Mouse (Mus musculus): ENCODE data around the gene Ptpre.

Ptpre gene

DNA sequence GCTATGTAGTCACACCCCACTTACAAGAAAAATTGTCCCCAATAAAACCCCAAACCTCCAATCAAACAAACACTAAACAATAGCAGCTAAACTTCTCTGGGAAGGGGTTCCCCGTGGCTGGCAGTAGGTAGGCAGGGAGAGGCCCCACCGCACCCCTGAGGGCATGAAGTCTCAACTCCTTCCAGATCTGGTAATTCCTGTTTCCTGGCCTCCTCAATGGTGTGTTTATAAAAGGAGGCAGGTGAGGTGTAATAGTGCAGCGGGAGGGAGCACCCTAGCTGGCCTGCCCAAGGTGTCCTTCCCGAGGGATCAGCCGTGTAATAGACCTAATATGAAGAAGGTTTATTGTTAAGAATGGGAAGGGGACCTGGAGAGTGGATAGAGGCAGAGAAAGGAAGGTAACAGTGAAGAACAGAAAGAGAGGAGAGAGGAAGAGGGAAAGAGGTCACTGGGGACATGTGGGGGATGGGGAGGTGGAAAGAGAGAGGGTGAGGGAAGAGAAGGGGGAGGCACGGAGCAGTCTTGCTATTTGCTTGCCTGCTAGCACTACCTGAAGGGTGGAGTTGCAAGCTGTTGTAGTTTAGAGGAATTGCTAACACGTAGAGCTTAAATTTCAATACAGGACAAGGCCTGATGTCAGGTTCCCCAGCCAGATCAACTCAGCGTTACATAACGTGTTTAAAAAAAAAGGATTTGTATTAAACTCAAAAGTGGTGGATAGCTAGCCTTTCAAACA is 197.8 kb downstream of the Ptpre start:
- DNase-seq = peak in 1 of 2 experiments; percentile 38
